Mouse (Mus musculus) ES-Bruce4 (cell line): ENCODE measurements at regions not wholly inside any gene's neighbourhood (a gene's known extent, or its start where the extent isn't known, plus 50 kb on each side); places are given as distances from the start of the nearest gene placed in this dataset.

Source experiments
- CTCF ChIP-seq: IDR thresholded peaks from one replicate; pipeline ENCODE4 v1.8.1; 2011; ENCODE audit warnings: low read depth, low read length
- POLR2A ChIP-seq: IDR thresholded peaks from one replicate; pipeline ENCODE4 v1.8.1; 2011; ENCODE audit warnings: low read length; ENCODE audit not compliant: insufficient read depth

- TF ChIP-seq CTCF (no peak), POLR2A (no peak)
Measured at GRCm38 (mm10) chr11:44095280-44095679, 194.3 kb upstream of the Adra1b start.
